Mouse (Mus musculus) CH12.LX (cell line): ENCODE measurements around the gene St6gal1.

Experiments used
- CHD2 ChIP-seq: IDR thresholded peaks from 2 replicates; pipeline ENCODE4 v1.6.1; 2011; ENCODE audit warnings: low read length, improper control_type of control experiment
- CTCF ChIP-seq, 2 experiments: IDR thresholded peaks in 1 of 2; conservative IDR thresholded peaks in 1 of 2; 2 replicates each; pipeline ENCODE4 v1.5.1; 2011 to 2012; ENCODE audit warnings: low read depth in 2 of 2, low read length in 2 of 2, improper control_type of control experiment in 1 of 2, inconsistent platforms in 1 of 2, mild to moderate bottlenecking in 1 of 2, moderate library complexity in 1 of 2
- ELF1 ChIP-seq: IDR thresholded peaks from 2 replicates; pipeline ENCODE4 v1.6.1; 2014; ENCODE audit warnings: low read depth, mild to moderate bottlenecking, inconsistent platforms, low read length, improper control_type of control experiment
- HCFC1 ChIP-seq: IDR thresholded peaks from 2 replicates; pipeline ENCODE4 v1.6.1; 2012; ENCODE audit warnings: low read depth, mild to moderate bottlenecking, inconsistent platforms, low read length, improper control_type of control experiment
- MAFK ChIP-seq: IDR thresholded peaks from 2 replicates; pipeline ENCODE4 v1.6.1; 2011; ENCODE audit warnings: low read length, improper control_type of control experiment; ENCODE audit not compliant: insufficient replicate concordance
- MAX ChIP-seq: IDR thresholded peaks from 2 replicates; pipeline ENCODE4 v1.6.1; 2011; ENCODE audit warnings: low read length, improper control_type of control experiment
- NELFE ChIP-seq: IDR thresholded peaks from 2 replicates; pipeline ENCODE4 v1.6.1; 2011; ENCODE audit warnings: low read depth, low read length, improper control_type of control experiment
- POLR2A ChIP-seq: IDR thresholded peaks from 2 replicates; pipeline ENCODE4 v1.6.1; 2011; ENCODE audit warnings: low read depth, mild to moderate bottlenecking, improper control_type of control experiment, low read length
- POLR2AphosphoS2 ChIP-seq: IDR thresholded peaks from 2 replicates; pipeline ENCODE4 v1.6.1; 2011; ENCODE audit warnings: low read depth, low read length, improper control_type of control experiment
- RAD21 ChIP-seq: IDR thresholded peaks from 2 replicates; pipeline ENCODE4 v1.6.1; 2011; ENCODE audit warnings: low read depth, mild to moderate bottlenecking, low read length, improper control_type of control experiment, moderate library complexity
- SIN3A ChIP-seq: IDR thresholded peaks from 2 replicates; pipeline ENCODE4 v1.6.1; 2012; ENCODE audit warnings: low read length, improper control_type of control experiment, inconsistent platforms
- TBP ChIP-seq: conservative IDR thresholded peaks from 2 replicates; pipeline ENCODE4 v1.6.1; 2011; ENCODE audit warnings: low read depth, low read length, improper control_type of control experiment
- TCF12 ChIP-seq: IDR thresholded peaks from 2 replicates; pipeline ENCODE4 v1.6.1; 2014; ENCODE audit warnings: low read depth, mild to moderate bottlenecking, inconsistent platforms, low read length, improper control_type of control experiment
- ZC3H11A ChIP-seq: IDR thresholded peaks from 2 replicates; pipeline ENCODE4 v1.6.1; 2012; ENCODE audit warnings: low read depth, mild to moderate bottlenecking, inconsistent platforms, low read length, improper control_type of control experiment

- TF ChIP-seq ZC3H11A (no peak), SIN3A (no peak), MAX (no peak), HCFC1 (no peak), POLR2A (no peak), CHD2 (no peak), TBP (no peak), MAFK (peak; percentile 94), TCF12 (no peak), CTCF (conservative IDR thresholded peaks at IDR 0.05 in 1 of 2, IDR thresholded peaks at IDR 0.05 in 1 of 2; ENCODE audit: low read depth in 2 of 2, low read length in 2 of 2) (no peak), ELF1 (no peak), POLR2AphosphoS2 (no peak), NELFE (no peak), RAD21 (no peak)
These were observed 149.5 kb downstream of the St6gal1 start for GRCm38 (mm10) chr16:23374068-23374467.
